Mouse (Mus musculus): ENCODE measurements around the gene Upk1a.

DNA sequence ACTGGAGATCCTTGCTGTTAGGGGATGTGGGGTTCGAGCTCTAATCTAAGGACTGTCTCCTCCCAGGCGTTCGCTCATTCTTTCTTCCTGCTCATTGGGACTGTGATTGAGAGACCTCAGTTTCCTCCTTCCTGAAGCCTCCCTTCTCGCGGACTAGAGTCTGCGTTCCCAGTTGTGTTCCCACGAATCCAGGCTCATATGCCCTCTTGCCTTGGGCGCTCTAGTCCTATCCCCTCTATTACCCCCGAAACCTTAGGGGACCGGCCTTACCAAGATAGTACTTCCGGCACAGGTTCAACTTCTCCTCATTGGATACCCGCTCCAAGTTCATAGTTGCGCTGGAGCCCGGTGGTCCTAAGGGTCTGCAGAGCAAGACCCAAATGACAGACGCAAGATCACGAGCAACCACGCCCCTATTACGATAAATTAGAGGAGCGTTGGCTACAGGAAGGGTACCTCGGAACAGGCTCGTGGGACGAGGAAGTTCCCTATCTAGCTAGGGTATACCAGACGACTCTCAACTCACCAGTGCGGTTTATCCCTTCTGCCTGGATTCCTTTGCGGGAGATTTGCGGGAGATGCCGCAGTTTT, 50.0 kb downstream of the Upk1a start:
- TF ChIP-seq CTCF (conservative IDR thresholded peaks at IDR 0.05; ENCODE audit: insufficient read depth, insufficient read length, low read depth, low read length) = no peak
- TF ChIP-seq POLR2A (IDR thresholded peaks at IDR 0.05; ENCODE audit: low read depth, low read length) = no peak
